Mouse (Mus musculus): ENCODE results near the gene Aagab. TPM values are rescaled to one million over a fixed set of nuclear protein-coding genes. Genes with fewer than 3 reads are reported as not detected.

Gene Aagab
- polyA plus RNA-seq, 1 experiment from 2014 or later, result 66.0 TPM

DNA sequence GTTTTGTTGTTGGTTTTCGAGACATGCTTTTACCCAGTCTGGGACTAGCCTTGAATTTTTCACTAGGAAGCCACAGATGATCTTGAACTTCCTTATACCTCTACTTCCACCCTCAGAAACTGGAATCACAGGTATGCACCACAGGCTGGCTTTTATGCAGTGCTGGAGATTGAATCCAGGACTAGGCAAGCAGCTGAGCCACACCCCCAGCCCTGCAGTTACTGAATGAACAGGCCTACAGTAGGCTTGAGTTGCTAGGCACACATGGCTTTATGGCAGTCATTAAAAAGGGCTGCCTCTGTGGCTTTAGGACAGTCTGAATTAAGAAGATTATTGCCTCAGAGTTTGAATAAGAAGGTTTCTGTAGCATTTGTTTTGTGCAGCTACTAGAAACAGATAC is 7.4 kb upstream of the Aagab start:
- H3K36me3 ChIP-seq (ENCODE audit: control insufficient read depth, insufficient read depth, low read length), result no peaks in the 10 kb centered on the region
- ATAC-seq, result no peak
- no peaks in the 10 kb centered on the region for H3K9me3 ChIP-seq (ENCODE audit: control insufficient read depth, low read length)
- no peak overlapping the region for H3K9ac ChIP-seq (ENCODE audit: low read depth, low read length)
- no peak overlapping the region for H3K4me3 ChIP-seq (ENCODE audit: low read length)
- H3K4me1 ChIP-seq (ENCODE audit: control insufficient read depth, insufficient read depth, low read depth, low read length), result no peaks in the 10 kb centered on the region
- no peak overlapping the region for H3K27ac ChIP-seq (ENCODE audit: low read depth, low read length)
- no peaks in the 10 kb centered on the region for H3K27me3 ChIP-seq (replicated peaks; ENCODE audit: control insufficient read depth, insufficient read depth, low read length)
- 96% methylated on average over 1 of the region's 1 CpGs for WGBS
- no peak overlapping the region for H3K4me2 ChIP-seq (ENCODE audit: low read length)

DNA sequence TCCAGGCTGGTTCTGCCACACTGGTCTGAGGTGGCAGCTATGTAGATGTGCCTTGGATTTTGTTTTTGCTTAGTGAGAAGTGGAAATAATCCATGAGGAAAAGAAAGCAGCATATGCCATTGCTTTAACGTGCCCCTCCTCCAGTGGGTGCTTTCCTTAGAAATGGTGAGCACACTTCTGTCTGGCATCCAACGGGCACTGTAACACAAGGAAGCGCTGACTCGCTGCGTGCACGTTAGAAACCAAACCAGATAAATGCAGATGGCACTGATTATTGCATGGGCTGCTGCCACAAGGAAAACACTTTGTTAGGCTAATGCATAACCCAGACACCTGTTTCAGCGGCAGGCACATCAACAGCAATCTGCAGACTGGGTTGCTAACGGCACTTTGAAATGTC is 6.8 kb upstream of the Aagab start:
- WGBS, result 84% methylated on average over 8 of the region's 8 CpGs

DNA sequence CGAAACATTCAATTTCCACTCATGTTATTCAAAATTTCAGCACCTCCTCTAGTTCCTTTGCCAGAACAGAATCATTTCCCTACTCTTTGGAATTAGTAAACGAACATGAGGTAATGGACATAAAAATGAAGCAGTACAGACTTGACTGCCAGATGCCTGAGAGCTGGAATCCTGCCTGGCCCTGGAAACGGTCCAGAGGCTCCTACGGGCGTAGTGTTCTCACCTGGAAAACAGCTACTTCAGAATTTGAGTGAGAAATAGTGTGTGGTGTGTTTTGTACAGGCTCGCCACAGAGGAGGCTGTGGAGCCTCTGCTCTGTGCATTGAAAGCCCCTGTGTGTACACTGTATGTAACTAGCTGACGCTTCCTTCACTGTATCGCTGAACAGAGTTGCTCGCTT is 5.8 kb upstream of the Aagab start:
- Histone ChIP-seq H3K4me1 (ENCODE audit: control insufficient read depth, insufficient read depth, low read depth, low read length) (no peaks in the 10 kb centered on the region), H3K9me3 (ENCODE audit: control insufficient read depth, low read length) (no peaks in the 10 kb centered on the region), H3K27me3 (replicated peaks; ENCODE audit: control insufficient read depth, insufficient read depth, low read length) (no peaks in the 10 kb centered on the region), H3K4me3 (ENCODE audit: low read length) (no peak overlapping the region), H3K36me3 (ENCODE audit: control insufficient read depth, insufficient read depth, low read length) (no peaks in the 10 kb centered on the region), H3K4me2 (ENCODE audit: low read length) (no peak overlapping the region), H3K9ac (ENCODE audit: low read depth, low read length) (no peak overlapping the region), H3K27ac (ENCODE audit: low read depth, low read length) (no peak overlapping the region)
- ATAC-seq, result no peak
- WGBS, result 81% methylated on average over 9 of the region's 9 CpGs

More for the DNA sequence above, 6.8 kb upstream of the Aagab start:
- Histone ChIP-seq H3K36me3 (ENCODE audit: control insufficient read depth, insufficient read depth, low read length) (no peaks in the 10 kb centered on the region), H3K9me3 (ENCODE audit: control insufficient read depth, low read length) (no peaks in the 10 kb centered on the region), H3K4me3 (ENCODE audit: low read length) (no peak overlapping the region), H3K9ac (ENCODE audit: low read depth, low read length) (no peak overlapping the region), H3K4me1 (ENCODE audit: control insufficient read depth, insufficient read depth, low read depth, low read length) (no peaks in the 10 kb centered on the region), H3K4me2 (ENCODE audit: low read length) (no peak overlapping the region), H3K27ac (ENCODE audit: low read depth, low read length) (no peak overlapping the region), H3K27me3 (replicated peaks; ENCODE audit: control insufficient read depth, insufficient read depth, low read length) (no peaks in the 10 kb centered on the region)
- no peak for ATAC-seq

DNA sequence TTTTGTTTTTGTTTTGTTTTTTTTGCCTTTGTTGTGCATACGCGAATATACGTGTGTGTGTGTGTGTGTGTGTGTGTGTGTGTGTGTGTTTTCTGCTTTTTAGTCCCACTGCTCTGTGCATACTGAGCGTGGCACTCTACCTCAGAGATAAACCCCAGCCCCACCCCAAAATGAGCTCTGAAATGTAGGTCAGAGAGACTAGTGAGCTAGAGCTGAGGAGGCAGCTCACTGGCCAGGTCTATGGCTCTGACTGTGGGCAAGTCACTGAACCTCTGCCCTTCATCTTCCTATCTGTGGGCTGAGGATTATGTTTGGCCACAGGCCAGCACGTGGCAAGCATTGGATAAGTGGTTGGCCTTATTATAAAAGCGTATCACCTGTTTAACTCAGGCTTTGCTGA is 1.4 kb downstream of the Aagab start:
- Histone ChIP-seq H3K4me1 (ENCODE audit: control insufficient read depth, insufficient read depth, low read depth, low read length) (peaks cover 14% of the 10 kb centered on the region), H3K9me3 (ENCODE audit: control insufficient read depth, low read length) (no peaks in the 10 kb centered on the region), H3K27ac (ENCODE audit: low read depth, low read length) (no peak overlapping the region), H3K36me3 (ENCODE audit: control insufficient read depth, insufficient read depth, low read length) (no peaks in the 10 kb centered on the region), H3K9ac (ENCODE audit: low read depth, low read length) (no peak overlapping the region), H3K4me2 (ENCODE audit: low read length) (peak overlapping the region; percentile 58), H3K27me3 (replicated peaks; ENCODE audit: control insufficient read depth, insufficient read depth, low read length) (no peaks in the 10 kb centered on the region), H3K4me3 (ENCODE audit: low read length) (peak overlapping the region; percentile 96)
- WGBS, result 63% methylated on average over 6 of the region's 6 CpGs
- no peak for ATAC-seq

DNA sequence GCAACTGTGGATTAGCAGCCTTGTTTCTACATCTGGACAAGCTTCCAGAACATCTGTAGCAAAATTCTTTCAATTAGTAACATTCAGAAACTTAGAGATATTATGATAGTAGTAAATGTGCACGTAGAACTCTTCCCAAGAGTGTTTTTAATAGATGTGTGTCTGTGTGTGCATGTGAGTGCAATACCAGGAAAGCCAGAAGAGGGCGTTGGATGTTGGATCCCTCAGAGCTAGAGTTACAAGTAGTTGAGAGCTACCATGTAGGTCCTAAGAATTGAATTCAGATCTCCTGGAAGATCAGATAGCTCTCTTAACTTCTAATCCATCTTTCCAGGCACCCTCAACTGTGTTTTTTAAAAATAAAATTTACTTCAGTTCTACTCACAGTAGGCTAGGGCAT is 4.1 kb downstream of the Aagab start:
- Histone ChIP-seq H3K4me1 (ENCODE audit: control insufficient read depth, insufficient read depth, low read depth, low read length) (peaks cover 22% of the 10 kb centered on the region), H3K9me3 (ENCODE audit: control insufficient read depth, low read length) (no peaks in the 10 kb centered on the region), H3K27ac (ENCODE audit: low read depth, low read length) (no peak overlapping the region), H3K27me3 (replicated peaks; ENCODE audit: control insufficient read depth, insufficient read depth, low read length) (no peaks in the 10 kb centered on the region), H3K36me3 (ENCODE audit: control insufficient read depth, insufficient read depth, low read length) (no peaks in the 10 kb centered on the region), H3K9ac (ENCODE audit: low read depth, low read length) (no peak overlapping the region), H3K4me2 (ENCODE audit: low read length) (no peak overlapping the region), H3K4me3 (ENCODE audit: low read length) (no peak overlapping the region)
- 80% methylated on average over 2 of the region's 2 CpGs for WGBS
- ATAC-seq, result no peak

DNA sequence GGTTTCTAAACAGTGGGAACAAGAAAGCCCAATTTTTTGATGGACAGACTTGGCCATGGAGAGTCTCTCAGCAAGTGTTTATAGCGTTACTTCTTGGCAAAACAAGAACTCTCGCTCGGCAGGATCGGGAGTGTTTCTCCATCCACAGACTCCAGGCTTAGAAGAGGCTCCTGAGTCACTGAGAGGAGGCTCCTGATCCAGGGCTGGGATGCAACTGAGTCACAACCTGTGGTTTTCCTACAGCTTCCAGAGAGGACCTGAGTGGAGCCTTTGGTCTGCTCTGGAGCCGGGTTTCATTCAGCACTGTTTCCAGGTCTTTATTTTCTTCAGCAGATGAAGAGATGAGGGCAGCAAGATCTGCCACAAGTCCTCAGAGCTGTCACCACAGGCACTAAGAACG is 5.5 kb downstream of the Aagab start:
- Histone ChIP-seq H3K27ac (ENCODE audit: low read depth, low read length) (no peak overlapping the region), H3K9ac (ENCODE audit: low read depth, low read length) (no peak overlapping the region), H3K4me3 (ENCODE audit: low read length) (no peak overlapping the region), H3K27me3 (replicated peaks; ENCODE audit: control insufficient read depth, insufficient read depth, low read length) (no peaks in the 10 kb centered on the region), H3K9me3 (ENCODE audit: control insufficient read depth, low read length) (no peaks in the 10 kb centered on the region), H3K4me2 (ENCODE audit: low read length) (no peak overlapping the region), H3K36me3 (ENCODE audit: control insufficient read depth, insufficient read depth, low read length) (no peaks in the 10 kb centered on the region), H3K4me1 (ENCODE audit: control insufficient read depth, insufficient read depth, low read depth, low read length) (peaks cover 29% of the 10 kb centered on the region)
- 78% methylated on average over 6 of the region's 6 CpGs for WGBS
- ATAC-seq, result no peak

DNA sequence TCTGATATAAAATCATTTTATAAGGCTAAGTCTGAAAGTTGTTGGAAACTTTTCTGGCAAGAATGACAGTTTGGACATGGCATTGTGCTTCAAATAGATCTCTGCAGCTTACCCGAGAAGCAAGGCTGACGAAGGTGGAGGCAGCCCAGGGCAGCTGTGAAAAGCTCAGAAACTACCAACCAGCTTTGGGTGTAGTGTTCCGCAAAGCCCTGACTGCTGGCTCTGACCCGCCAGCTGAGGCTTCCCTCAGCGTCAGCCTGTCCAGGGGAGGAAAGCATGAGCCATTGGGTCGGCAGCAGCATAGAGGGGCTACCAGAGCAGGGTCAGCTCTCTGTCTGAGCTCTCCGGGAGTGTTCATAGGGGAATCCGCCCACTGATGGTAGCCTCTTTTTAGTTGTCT is 6.8 kb downstream of the Aagab start:
- H3K9me3 ChIP-seq (ENCODE audit: control insufficient read depth, low read length), result no peaks in the 10 kb centered on the region
- peaks cover 24% of the 10 kb centered on the region for H3K4me1 ChIP-seq (ENCODE audit: control insufficient read depth, insufficient read depth, low read depth, low read length)

DNA sequence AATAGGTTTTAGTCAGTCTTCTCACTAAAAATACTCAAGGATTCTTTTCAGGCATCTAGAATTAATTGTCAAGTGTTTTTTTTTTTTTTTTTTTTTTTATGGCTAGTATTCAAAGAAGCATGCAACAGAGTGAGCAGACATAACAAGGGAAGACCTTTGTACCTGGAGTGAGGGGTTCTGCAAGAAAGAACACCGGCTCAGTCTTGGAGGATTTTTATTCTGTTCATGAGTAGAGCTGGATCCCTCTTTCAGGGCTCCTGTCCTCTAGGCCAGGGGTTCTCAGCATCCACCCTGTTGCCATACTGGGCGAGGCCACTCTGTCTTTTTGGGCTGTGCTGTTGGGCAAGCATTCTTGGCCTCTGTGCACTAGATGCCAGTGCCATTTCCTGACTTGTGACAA is 7.3 kb downstream of the Aagab start:
- H3K36me3 ChIP-seq (ENCODE audit: control insufficient read depth, insufficient read depth, low read length), result no peaks in the 10 kb centered on the region
- no peaks in the 10 kb centered on the region for H3K9me3 ChIP-seq (ENCODE audit: control insufficient read depth, low read length)
- no peak overlapping the region for H3K9ac ChIP-seq (ENCODE audit: low read depth, low read length)
- ATAC-seq, result no peak
- WGBS, result 93% methylated on average over 2 of the region's 2 CpGs
- no peak overlapping the region for H3K27ac ChIP-seq (ENCODE audit: low read depth, low read length)
- H3K27me3 ChIP-seq (replicated peaks; ENCODE audit: control insufficient read depth, insufficient read depth, low read length), result no peaks in the 10 kb centered on the region
- no peak overlapping the region for H3K4me3 ChIP-seq (ENCODE audit: low read length)
- H3K4me1 ChIP-seq (ENCODE audit: control insufficient read depth, insufficient read depth, low read depth, low read length), result peaks cover 22% of the 10 kb centered on the region
- H3K4me2 ChIP-seq (ENCODE audit: low read length), result no peak overlapping the region

More for the DNA sequence above, 6.8 kb downstream of the Aagab start:
- Histone ChIP-seq H3K27ac (ENCODE audit: low read depth, low read length) (no peak overlapping the region), H3K4me3 (ENCODE audit: low read length) (no peak overlapping the region), H3K4me2 (ENCODE audit: low read length) (no peak overlapping the region), H3K9ac (ENCODE audit: low read depth, low read length) (no peak overlapping the region), H3K36me3 (ENCODE audit: control insufficient read depth, insufficient read depth, low read length) (no peaks in the 10 kb centered on the region), H3K27me3 (replicated peaks; ENCODE audit: control insufficient read depth, insufficient read depth, low read length) (no peaks in the 10 kb centered on the region)
- WGBS, result 71% methylated on average over 8 of the region's 8 CpGs
- ATAC-seq, result no peak

DNA sequence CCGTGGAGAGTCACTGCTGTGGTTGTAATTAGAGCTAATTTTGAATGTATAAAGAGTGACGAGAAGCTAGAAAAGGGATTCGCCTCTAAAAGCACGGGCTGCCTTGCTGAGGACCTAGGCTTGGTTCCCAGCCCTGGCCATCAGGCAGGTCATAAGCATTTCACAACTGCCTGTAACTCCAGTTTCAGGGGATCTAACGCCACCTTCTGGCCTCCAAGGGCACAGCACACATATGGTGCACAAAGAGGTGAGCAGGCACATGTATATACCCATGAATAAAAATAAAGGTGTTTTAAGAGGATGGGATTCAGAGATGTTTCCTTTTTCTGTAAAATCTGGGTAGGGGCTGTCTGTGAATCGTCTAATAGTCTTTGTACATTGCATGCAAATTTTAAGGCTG is 7.8 kb downstream of the Aagab start:
- WGBS, result 86% methylated on average over 6 of the region's 6 CpGs
- H3K4me1 ChIP-seq (ENCODE audit: control insufficient read depth, insufficient read depth, low read depth, low read length), result peaks cover 22% of the 10 kb centered on the region
- no peak overlapping the region for H3K27ac ChIP-seq (ENCODE audit: low read depth, low read length)

DNA sequence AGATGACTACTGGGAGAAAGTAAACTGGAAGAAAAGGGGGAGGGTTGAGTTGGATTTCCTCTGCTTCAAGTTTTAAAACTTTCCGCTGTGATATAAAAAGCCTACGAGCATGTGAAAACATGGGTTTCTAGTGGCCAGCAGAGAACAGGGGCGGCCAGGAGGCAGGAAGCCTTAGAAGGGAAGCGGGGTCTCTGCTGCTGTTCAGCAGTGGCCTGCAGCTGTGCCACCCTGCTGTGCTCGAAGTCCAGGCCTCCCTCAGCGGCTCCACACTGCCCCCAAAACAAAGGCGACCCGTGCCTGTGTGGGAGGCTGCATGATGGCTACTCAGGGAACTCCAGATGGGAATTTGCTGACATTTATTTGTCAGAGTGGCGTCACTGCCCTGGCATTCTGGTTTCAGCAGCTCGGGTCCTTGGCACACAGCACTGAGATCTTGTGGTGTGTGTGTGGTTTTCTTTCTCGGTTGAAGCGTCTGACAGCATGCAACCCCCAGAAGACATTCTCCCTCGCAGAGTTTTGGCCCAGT is 8.4 kb downstream of the Aagab start:
- no peak overlapping the region for H3K4me3 ChIP-seq (ENCODE audit: low read length)
- H3K27ac ChIP-seq (ENCODE audit: low read depth, low read length), result no peak overlapping the region
- H3K27me3 ChIP-seq (replicated peaks; ENCODE audit: control insufficient read depth, insufficient read depth, low read length), result no peaks in the 10 kb centered on the region
- H3K4me1 ChIP-seq (ENCODE audit: control insufficient read depth, insufficient read depth, low read depth, low read length), result peaks cover 22% of the 10 kb centered on the region
- 18% methylated on average over 13 of the region's 13 CpGs for WGBS
- peak; percentile 50; the same call in 1 of the 2 replicates for ATAC-seq
- H3K9ac ChIP-seq (ENCODE audit: low read depth, low read length), result no peak overlapping the region; the same call in 1 of the 2 replicates
- H3K36me3 ChIP-seq (ENCODE audit: control insufficient read depth, insufficient read depth, low read length), result no peaks in the 10 kb centered on the region
- no peaks in the 10 kb centered on the region for H3K9me3 ChIP-seq (ENCODE audit: control insufficient read depth, low read length)
- peak overlapping the region; percentile 11; the same call in 1 of the 2 replicates for H3K4me2 ChIP-seq (ENCODE audit: low read length)

More for the DNA sequence above, 7.8 kb downstream of the Aagab start:
- Histone ChIP-seq H3K4me3 (ENCODE audit: low read length) (no peak overlapping the region), H3K9me3 (ENCODE audit: control insufficient read depth, low read length) (no peaks in the 10 kb centered on the region), H3K27me3 (replicated peaks; ENCODE audit: control insufficient read depth, insufficient read depth, low read length) (no peaks in the 10 kb centered on the region), H3K4me2 (ENCODE audit: low read length) (no peak overlapping the region), H3K36me3 (ENCODE audit: control insufficient read depth, insufficient read depth, low read length) (no peaks in the 10 kb centered on the region), H3K9ac (ENCODE audit: low read depth, low read length) (no peak overlapping the region)
- ATAC-seq, result no peak
